Mouse (Mus musculus): ENCODE results near the gene Col9a1.

Gene Col9a1

GRCm38 (mm10) chr1:24177224-24177851 is at the start of gene Col9a1:
Gene Col9a1 (plus strand): TSS chr1:24177610.
- no peak for DNase-seq (ENCODE audit: low spot score in 2 of 2)

GRCm38 (mm10) chr1:24127866-24128265 is 49.5 kb upstream of the Col9a1 start:
- DNase-seq (ENCODE audit: low spot score in 2 of 2): no peak

GRCm38 (mm10) chr1:24133853-24134252 is 43.6 kb upstream of the Col9a1 start:
- DNase-seq (ENCODE audit: low spot score in 2 of 2): no peak

- no peak for DNase-seq (ENCODE audit: low spot score in 2 of 2)
Observed at GRCm38 (mm10) chr1:24134792-24135191, 42.6 kb upstream of the Col9a1 start.

GRCm38 (mm10) chr1:24137133-24137532 is 40.3 kb upstream of the Col9a1 start:
- peak; percentile 11 to 42 for DNase-seq (ENCODE audit: low spot score in 2 of 2)

- DNase-seq (ENCODE audit: low spot score in 2 of 2): no peak
Observed at GRCm38 (mm10) chr1:24140555-24140954, 36.9 kb upstream of the Col9a1 start.

GRCm38 (mm10) chr1:24143504-24143903 is 33.9 kb upstream of the Col9a1 start:
- no peak for DNase-seq (ENCODE audit: low spot score in 2 of 2)

- no peak for DNase-seq (ENCODE audit: low spot score in 2 of 2)
Observed at GRCm38 (mm10) chr1:24157751-24158150, 19.7 kb upstream of the Col9a1 start.

- DNase-seq (ENCODE audit: low spot score in 2 of 2): no peak
Observed at GRCm38 (mm10) chr1:24169410-24169809, 8.0 kb upstream of the Col9a1 start.

- peak; percentile 37 to 47 for DNase-seq (ENCODE audit: low spot score in 2 of 2)
Observed at GRCm38 (mm10) chr1:24171205-24171866, 6.1 kb upstream of the Col9a1 start.

GRCm38 (mm10) chr1:24171898-24172297 is 5.5 kb upstream of the Col9a1 start:
- no peak for DNase-seq (ENCODE audit: low spot score in 2 of 2)

- DNase-seq (ENCODE audit: low spot score in 2 of 2): no peak
Observed at GRCm38 (mm10) chr1:24172656-24173055, 4.8 kb upstream of the Col9a1 start.

- DNase-seq (ENCODE audit: low spot score in 2 of 2): no peak
Observed at GRCm38 (mm10) chr1:24175761-24176160, 1.6 kb upstream of the Col9a1 start.

GRCm38 (mm10) chr1:24179856-24180255 is 2.4 kb downstream of the Col9a1 start:
- no peak for DNase-seq (ENCODE audit: low spot score in 2 of 2)

- DNase-seq (ENCODE audit: low spot score in 2 of 2): no peak
Observed at GRCm38 (mm10) chr1:24184981-24185380, 7.6 kb downstream of the Col9a1 start.

- no peak for DNase-seq (ENCODE audit: low spot score in 2 of 2)
Observed at GRCm38 (mm10) chr1:24186964-24187363, 9.6 kb downstream of the Col9a1 start.

GRCm38 (mm10) chr1:24191668-24192067 is 14.3 kb downstream of the Col9a1 start:
- DNase-seq (ENCODE audit: low spot score in 2 of 2): no peak

- no peak for DNase-seq (ENCODE audit: low spot score in 2 of 2)
Observed at GRCm38 (mm10) chr1:24194111-24194510, 16.7 kb downstream of the Col9a1 start.

- DNase-seq (ENCODE audit: low spot score in 2 of 2): no peak
Observed at GRCm38 (mm10) chr1:24195070-24195840, 17.8 kb downstream of the Col9a1 start.

GRCm38 (mm10) chr1:24195951-24196517 is 18.6 kb downstream of the Col9a1 start:
- DNase-seq (ENCODE audit: low spot score in 2 of 2): no peak

GRCm38 (mm10) chr1:24211621-24212385 is 34.4 kb downstream of the Col9a1 start:
- DNase-seq (ENCODE audit: low spot score in 2 of 2): no peak

GRCm38 (mm10) chr1:24219041-24219440 is 41.6 kb downstream of the Col9a1 start:
- no peak for DNase-seq (ENCODE audit: low spot score in 2 of 2)
